Mouse (Mus musculus): ENCODE measurements around the gene Afmid. TPM values are rescaled to one million over a fixed set of nuclear protein-coding genes. Genes with fewer than 3 reads are reported as not detected.
"Not testable (repeated sequence)": the region's sequence is repeated elsewhere in the genome, so short reads cannot be mapped to it uniquely, and the experiment has no call there.

The Afmid gene
- polyA plus RNA-seq, 1 experiment from 2014 or later, result 5.3 TPM

GRCm38 (mm10) chr11:117828149-117828887 lies 2.6 kb downstream of the Afmid start:
- ATAC-seq (ENCODE audit: borderline replicate concordance, extremely low read depth, low FRiP score, low TSS enrichment), result no peak
- Histone ChIP-seq H3K36me3 (0 out of 2 replicates have a peak, but pooled peaks cover 2% of the 10 kb centered on the region), H3K9me3 (no peaks in the 10 kb centered on the region), H3K27ac (peak overlapping the region; percentile 83), H3K27me3 (no peaks in the 10 kb centered on the region), H3K9ac (no peak overlapping the region), H3K4me3 (no peak overlapping the region), H3K4me2 (no peak overlapping the region), H3K4me1 (peaks cover 75% of the 10 kb centered on the region)
- WGBS, result 44% methylated on average over 18 of the region's 18 CpGs

- H3K27me3 ChIP-seq, result no peaks in the 10 kb centered on the region
- H3K27ac ChIP-seq, result peak overlapping the region; percentile 83
- H3K4me1 ChIP-seq, result peaks cover 68% of the 10 kb centered on the region
- H3K9ac ChIP-seq, result no peak overlapping the region
- no peak for ATAC-seq (ENCODE audit: borderline replicate concordance, extremely low read depth, low FRiP score, low TSS enrichment)
- no peak overlapping the region for H3K4me3 ChIP-seq
- no peaks in the 10 kb centered on the region for H3K9me3 ChIP-seq
- H3K36me3 ChIP-seq, result no peaks in the 10 kb centered on the region
- no peak overlapping the region for H3K4me2 ChIP-seq
- 32% methylated on average over 9 of the region's 9 CpGs for WGBS
Observed at GRCm38 (mm10) chr11:117828888-117829604, 3.3 kb downstream of the Afmid start.

- Histone ChIP-seq H3K9ac (no peak overlapping the region), H3K4me2 (no peak overlapping the region), H3K4me1 (peaks cover 62% of the 10 kb centered on the region), H3K27me3 (no peaks in the 10 kb centered on the region), H3K9me3 (no peaks in the 10 kb centered on the region), H3K36me3 (no peaks in the 10 kb centered on the region), H3K4me3 (no peak overlapping the region), H3K27ac (peak overlapping the region; percentile 83)
- ATAC-seq (ENCODE audit: borderline replicate concordance, extremely low read depth, low FRiP score, low TSS enrichment), result no peak
- WGBS, result 41% methylated on average over 2 of the region's 2 CpGs
Observed at GRCm38 (mm10) chr11:117829671-117830215, 4.0 kb downstream of the Afmid start.

- H3K9ac ChIP-seq, result no peak overlapping the region
Observed at GRCm38 (mm10) chr11:117830401-117830800, 4.7 kb downstream of the Afmid start.

GRCm38 (mm10) chr11:117832086-117832969 lies 6.6 kb downstream of the Afmid start:
- 22% methylated on average over 28 of the region's 28 CpGs for WGBS
- ATAC-seq (ENCODE audit: borderline replicate concordance, extremely low read depth, low FRiP score, low TSS enrichment), result peak; percentile 16; the same call in 1 of the 2 replicates
- H3K9ac ChIP-seq, result no peak overlapping the region
- H3K4me2 ChIP-seq, result peak overlapping the region; percentile 50
- H3K27me3 ChIP-seq, result no peaks in the 10 kb centered on the region
- no peak overlapping the region for H3K27ac ChIP-seq
- H3K9me3 ChIP-seq, result no peaks in the 10 kb centered on the region
- peak overlapping the region; percentile 17 for H3K4me3 ChIP-seq
- peaks cover 47% of the 10 kb centered on the region for H3K4me1 ChIP-seq
- no peaks in the 10 kb centered on the region for H3K36me3 ChIP-seq

More at GRCm38 (mm10) chr11:117830401-117830800, 4.7 kb downstream of the Afmid start:
- WGBS, result 49% methylated on average over 9 of the region's 9 CpGs
- no peaks in the 10 kb centered on the region for H3K36me3 ChIP-seq
- H3K4me2 ChIP-seq, result no peak overlapping the region
- peak overlapping the region; percentile 83 for H3K27ac ChIP-seq
- no peaks in the 10 kb centered on the region for H3K9me3 ChIP-seq
- no peaks in the 10 kb centered on the region for H3K27me3 ChIP-seq
- ATAC-seq (ENCODE audit: borderline replicate concordance, extremely low read depth, low FRiP score, low TSS enrichment), result no peak
- peaks cover 57% of the 10 kb centered on the region for H3K4me1 ChIP-seq
- H3K4me3 ChIP-seq, result no peak overlapping the region

- ATAC-seq (ENCODE audit: borderline replicate concordance, extremely low read depth, low FRiP score, low TSS enrichment); H3K27ac ChIP-seq; H3K36me3 ChIP-seq; H3K27me3 ChIP-seq; H3K9ac ChIP-seq; H3K9me3 ChIP-seq; H3K4me2 ChIP-seq; H3K4me3 ChIP-seq: not testable (repeated sequence)
- peaks cover 35% of the 10 kb centered on the region for H3K4me1 ChIP-seq
- WGBS, result 77% methylated on average over 6 of the region's 6 CpGs
Observed at GRCm38 (mm10) chr11:117833509-117833908, 7.8 kb downstream of the Afmid start.

- Histone ChIP-seq H3K27ac (no peak overlapping the region), H3K4me3 (no peak overlapping the region)
- whole genome bisulfite sequencing, result 87% methylated on average over 8 of the region's 8 CpGs
Observed at GRCm38 (mm10) chr11:117834086-117834485, 8.4 kb downstream of the Afmid start.

GRCm38 (mm10) chr11:117836306-117836705 lies 10.6 kb downstream of the Afmid start:
- H3K9ac ChIP-seq, result no peak overlapping the region
- H3K36me3 ChIP-seq, result no peaks in the 10 kb centered on the region
- 22% methylated on average over 13 of the region's 13 CpGs for WGBS
- no peaks in the 10 kb centered on the region for H3K27me3 ChIP-seq
- peaks cover 10% of the 10 kb centered on the region; the same call in 1 of the 2 replicates for H3K4me1 ChIP-seq
- H3K27ac ChIP-seq, result no peak overlapping the region
- no peak for ATAC-seq (ENCODE audit: borderline replicate concordance, extremely low read depth, low FRiP score, low TSS enrichment)
- no peaks in the 10 kb centered on the region for H3K9me3 ChIP-seq
- peak overlapping the region; percentile 19 for H3K4me3 ChIP-seq
- peak overlapping the region; percentile 50 for H3K4me2 ChIP-seq

More at GRCm38 (mm10) chr11:117834086-117834485, 8.4 kb downstream of the Afmid start:
- no peaks in the 10 kb centered on the region for H3K9me3 ChIP-seq
- no peak overlapping the region for H3K9ac ChIP-seq
- ATAC-seq (ENCODE audit: borderline replicate concordance, extremely low read depth, low FRiP score, low TSS enrichment), result no peak
- no peaks in the 10 kb centered on the region for H3K27me3 ChIP-seq
- no peak overlapping the region for H3K4me2 ChIP-seq
- peaks cover 29% of the 10 kb centered on the region for H3K4me1 ChIP-seq
- H3K36me3 ChIP-seq, result no peaks in the 10 kb centered on the region

GRCm38 (mm10) chr11:117838572-117838971 lies 12.8 kb downstream of the Afmid start:
- H3K9ac ChIP-seq, result no peak overlapping the region
- H3K4me1 ChIP-seq, result 0 out of 2 replicates have a peak, but pooled peaks cover 4% of the 10 kb centered on the region
- no peaks in the 10 kb centered on the region for H3K9me3 ChIP-seq
- H3K27me3 ChIP-seq, result no peaks in the 10 kb centered on the region
- no peak; the same call in 1 of the 2 replicates for ATAC-seq (ENCODE audit: borderline replicate concordance, extremely low read depth, low FRiP score, low TSS enrichment)
- 59% methylated on average over 2 of the region's 2 CpGs for WGBS
- H3K36me3 ChIP-seq, result no peaks in the 10 kb centered on the region
- H3K27ac ChIP-seq, result no peak overlapping the region
- H3K4me2 ChIP-seq, result no peak overlapping the region
- no peak overlapping the region for H3K4me3 ChIP-seq

- no peak overlapping the region for H3K27ac ChIP-seq
- H3K4me3 ChIP-seq, result no peak overlapping the region
- H3K4me2 ChIP-seq, result no peak overlapping the region
- H3K9ac ChIP-seq, result no peak overlapping the region
- ATAC-seq (ENCODE audit: borderline replicate concordance, extremely low read depth, low FRiP score, low TSS enrichment), result no peak
- H3K27me3 ChIP-seq, result no peaks in the 10 kb centered on the region
- H3K36me3 ChIP-seq, result no peaks in the 10 kb centered on the region
- 0 out of 2 replicates have a peak, but pooled peaks cover 4% of the 10 kb centered on the region for H3K4me1 ChIP-seq
- no peaks in the 10 kb centered on the region for H3K9me3 ChIP-seq
- WGBS, result 75% methylated on average over 1 of the region's 1 CpGs
Observed at GRCm38 (mm10) chr11:117839021-117839420, 13.3 kb downstream of the Afmid start.

GRCm38 (mm10) chr11:117840910-117841309 lies 15.2 kb downstream of the Afmid start:
- Histone ChIP-seq H3K9ac (no peak overlapping the region), H3K4me3 (no peak overlapping the region), H3K36me3 (no peaks in the 10 kb centered on the region), H3K4me1 (0 out of 2 replicates have a peak, but pooled peaks cover 4% of the 10 kb centered on the region), H3K27me3 (no peaks in the 10 kb centered on the region), H3K9me3 (no peaks in the 10 kb centered on the region), H3K4me2 (no peak overlapping the region), H3K27ac (no peak overlapping the region)
- 32% methylated on average over 1 of the region's 1 CpGs for WGBS
- ATAC-seq (ENCODE audit: borderline replicate concordance, extremely low read depth, low FRiP score, low TSS enrichment), result no peak

Data from lung, embryonic 15.5 days (tissue).